Mouse (Mus musculus): ENCODE data around the gene Aqr.

Aqr gene

GRCm38 (mm10) chr2:114087271-114087670 is 99.6 kb downstream of the Aqr start:
- peak; percentile 68 for DNase-seq (ENCODE audit: extremely low read depth, insufficient read length, low spot score)

GRCm38 (mm10) chr2:114071876-114072275 is 114.9 kb downstream of the Aqr start:
- DNase-seq (ENCODE audit: extremely low read depth, insufficient read length, low spot score) = no peak

- no peak for DNase-seq (ENCODE audit: extremely low read depth, insufficient read length, low spot score)
Observed at GRCm38 (mm10) chr2:114066226-114066625, 120.6 kb downstream of the Aqr start.

- no peak for DNase-seq (ENCODE audit: extremely low read depth, insufficient read length, low spot score)
Observed at GRCm38 (mm10) chr2:114064004-114064403, 122.8 kb downstream of the Aqr start.

- DNase-seq (ENCODE audit: extremely low read depth, insufficient read length, low spot score) = no peak
Observed at GRCm38 (mm10) chr2:114060071-114060591, 126.7 kb downstream of the Aqr start.

- DNase-seq (ENCODE audit: extremely low read depth, insufficient read length, low spot score) = peak; percentile 15
Observed at GRCm38 (mm10) chr2:114059608-114060007, 127.2 kb downstream of the Aqr start.

GRCm38 (mm10) chr2:114058226-114058796 is 128.5 kb downstream of the Aqr start:
- no peak for DNase-seq (ENCODE audit: extremely low read depth, insufficient read length, low spot score)

GRCm38 (mm10) chr2:114057303-114057853 is 129.4 kb downstream of the Aqr start:
- peak; percentile 28 for DNase-seq (ENCODE audit: extremely low read depth, insufficient read length, low spot score)

- DNase-seq (ENCODE audit: extremely low read depth, insufficient read length, low spot score) = no peak
Observed at GRCm38 (mm10) chr2:114054129-114054528, 132.7 kb downstream of the Aqr start.

GRCm38 (mm10) chr2:114052696-114053598 is 133.9 kb downstream of the Aqr start, which contains the start of gene Actc1:
Gene Actc1 (minus strand): TSS chr2:114053548.
- no peak for DNase-seq (ENCODE audit: extremely low read depth, insufficient read length, low spot score)

- no peak for DNase-seq (ENCODE audit: extremely low read depth, insufficient read length, low spot score)
Observed at GRCm38 (mm10) chr2:114051871-114052241, 135.0 kb downstream of the Aqr start.
